Mouse (Mus musculus): ENCODE results near the gene Fkbp7.

DNA sequence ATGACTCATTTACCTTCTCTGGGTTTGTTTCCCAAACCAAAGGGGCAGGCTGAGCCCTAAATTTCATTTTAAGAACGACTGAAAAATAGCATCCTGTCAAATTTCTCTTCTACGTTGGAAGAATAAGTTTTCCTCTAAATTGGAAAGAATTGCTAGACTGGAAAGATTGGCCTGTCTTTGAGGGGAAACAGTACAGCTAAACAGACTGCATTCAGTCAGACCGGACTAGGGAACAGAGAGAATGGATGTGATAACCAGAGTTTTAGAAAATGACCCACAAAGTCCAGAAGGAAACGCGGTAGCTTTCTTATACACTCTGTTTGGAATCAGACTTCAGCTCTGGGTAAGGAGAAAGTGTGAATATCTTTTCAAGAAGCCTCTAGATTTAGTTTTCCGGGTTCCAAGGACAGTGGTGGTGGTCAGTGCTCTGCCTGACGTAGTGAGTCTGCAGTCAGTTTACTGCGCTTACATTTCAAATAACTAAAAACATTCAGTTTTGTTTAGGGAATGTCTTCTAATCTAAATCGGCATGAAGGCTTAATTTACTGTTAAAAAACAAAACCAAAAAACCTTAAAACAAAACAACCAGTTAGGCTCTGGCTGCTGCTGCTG is 676 bp downstream of the Fkbp7 start:
- no peak for TF ChIP-seq CTCF (IDR thresholded peaks at IDR 0.05; ENCODE audit: low read depth)
- TF ChIP-seq EP300 (optimal IDR thresholded peaks at IDR 0.05), result no peak

Data from stomach, postnatal 0 days (tissue).